Mouse (Mus musculus) layer of hippocampus, adult 8-10 months (tissue): ENCODE results near the gene Fbxw9. TPM values are rescaled to one million over a fixed set of nuclear protein-coding genes. Genes with fewer than 3 reads are reported as not detected.
A peak's percentile ranks its signal among the peaks of the same experiment; 100 is the strongest.

Experiments used
- DNase-seq, 2 experiments: peaks; one replicate each; pipeline ENCODE4 v3.0.0; 2022; ENCODE audit warnings: low spot score in 2 of 2
- microRNA-seq, 2 experiments: library from miRNA; unstranded; fragments of <30 nt; microRNA quantifications; one replicate each; pipeline ENCODE4 v1.2.0; 2022
- total RNA-seq, 4 experiments: library from RNA; stranded (reverse); gene quantifications; 2 replicates each; pipeline ENCODE4 v1.2.4; 2022

Fbxw9 gene
- total RNA-seq, 4 experiments from 2014 or later = 18.1 to 24.4 (median 23.6) TPM

- DNase-seq = peak; percentile 82 to 86
Measured at GRCm38 (mm10) chr8:85083108-85083813, 23.4 kb downstream of the Fbxw9 start, which contains the start of gene Man2b1. Gene Man2b1 (plus strand): TSS chr8:85083270.

DNA sequence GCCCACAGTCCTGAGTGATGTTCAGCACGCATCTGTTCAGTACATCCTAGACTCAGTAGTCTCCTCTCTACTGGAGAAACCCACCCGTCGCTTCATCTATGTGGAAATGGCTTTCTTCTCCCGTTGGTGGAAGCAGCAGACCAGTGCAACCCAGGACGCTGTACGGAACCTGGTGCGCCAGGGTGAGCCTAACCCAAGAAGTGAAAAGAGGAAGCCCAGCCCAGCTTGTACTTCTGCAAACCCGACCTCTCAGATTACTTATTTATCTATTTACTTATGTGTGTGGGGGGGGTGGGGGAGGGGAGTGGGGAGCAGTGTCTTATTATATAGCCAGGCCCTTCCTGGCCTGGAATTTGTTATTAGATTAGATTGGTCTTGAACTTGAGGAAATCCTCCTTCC lies 24.8 kb downstream of the Fbxw9 start:
- DNase-seq = no peak

- no peak for DNase-seq
Measured at GRCm38 (mm10) chr8:85086238-85086637, 26.4 kb downstream of the Fbxw9 start.

DNA sequence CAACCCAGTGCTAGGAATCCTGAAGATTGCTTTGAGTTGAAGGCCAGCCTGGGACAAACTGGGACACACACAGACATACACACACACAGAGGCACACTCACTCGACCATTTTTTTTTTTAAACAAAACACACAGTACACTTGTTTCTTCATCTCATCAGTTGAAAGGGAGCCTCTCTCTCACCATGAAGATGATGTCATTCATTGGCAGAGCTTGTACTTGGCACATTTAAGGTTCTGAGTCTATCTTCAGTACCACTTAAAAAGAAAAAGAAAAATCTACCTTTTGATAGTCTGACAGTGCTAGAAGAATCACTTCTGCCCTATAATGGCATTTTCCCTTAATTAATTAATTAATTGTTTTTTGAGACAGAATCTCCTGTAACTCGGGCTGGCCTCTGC lies 28.9 kb downstream of the Fbxw9 start:
- no peak for DNase-seq

DNA sequence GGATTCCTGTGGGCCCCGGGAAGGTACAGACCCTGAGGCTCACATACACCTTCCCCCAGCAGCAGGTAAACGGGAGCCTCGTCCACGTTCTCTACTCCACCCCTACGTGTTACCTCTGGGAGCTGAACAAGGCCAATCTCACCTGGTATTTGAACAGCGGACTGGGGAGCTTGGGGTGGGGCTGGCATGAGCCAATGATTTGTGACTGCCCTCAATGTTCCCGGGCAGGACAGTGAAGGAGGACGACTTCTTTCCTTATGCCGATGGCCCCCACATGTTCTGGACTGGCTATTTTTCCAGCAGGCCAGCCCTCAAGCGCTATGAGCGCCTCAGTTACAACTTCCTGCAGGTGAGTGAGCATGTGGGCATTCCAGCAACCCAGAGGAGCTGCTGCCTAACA lies 31.0 kb downstream of the Fbxw9 start:
- no peak for DNase-seq

DNA sequence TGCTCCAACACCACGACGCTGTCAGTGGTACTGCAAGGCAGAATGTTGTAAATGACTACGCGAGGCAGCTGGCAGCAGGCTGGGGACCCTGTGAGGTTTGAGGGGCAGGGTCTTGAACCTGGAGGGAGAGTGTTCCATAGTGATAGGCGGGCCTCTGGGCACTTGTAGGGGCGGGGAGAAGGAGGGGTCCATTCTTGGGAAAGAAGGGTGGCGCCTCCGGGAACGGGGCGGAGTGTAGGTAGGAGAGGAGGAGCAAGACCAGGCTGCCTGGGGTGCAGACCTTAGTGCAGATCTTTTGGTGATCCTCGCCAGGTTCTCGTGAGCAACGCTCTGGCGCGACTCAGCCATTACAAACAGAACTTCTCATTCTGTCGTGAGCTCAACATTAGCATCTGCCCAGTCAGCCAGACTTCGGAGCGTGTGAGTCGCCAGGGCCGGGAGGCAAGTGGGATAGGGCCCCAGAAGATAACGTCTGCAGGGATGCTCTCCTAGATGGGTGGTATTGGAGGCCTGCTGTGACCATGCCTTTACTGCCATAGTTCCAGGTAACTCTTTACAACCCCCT lies 31.8 kb downstream of the Fbxw9 start:
- DNase-seq = no peak

GRCm38 (mm10) chr8:85095051-85095450 lies 35.2 kb downstream of the Fbxw9 start:
- DNase-seq = no peak

GRCm38 (mm10) chr8:85095566-85095965 lies 35.7 kb downstream of the Fbxw9 start:
- no peak for DNase-seq

GRCm38 (mm10) chr8:85096196-85096595 lies 36.3 kb downstream of the Fbxw9 start:
- no peak for DNase-seq

DNA sequence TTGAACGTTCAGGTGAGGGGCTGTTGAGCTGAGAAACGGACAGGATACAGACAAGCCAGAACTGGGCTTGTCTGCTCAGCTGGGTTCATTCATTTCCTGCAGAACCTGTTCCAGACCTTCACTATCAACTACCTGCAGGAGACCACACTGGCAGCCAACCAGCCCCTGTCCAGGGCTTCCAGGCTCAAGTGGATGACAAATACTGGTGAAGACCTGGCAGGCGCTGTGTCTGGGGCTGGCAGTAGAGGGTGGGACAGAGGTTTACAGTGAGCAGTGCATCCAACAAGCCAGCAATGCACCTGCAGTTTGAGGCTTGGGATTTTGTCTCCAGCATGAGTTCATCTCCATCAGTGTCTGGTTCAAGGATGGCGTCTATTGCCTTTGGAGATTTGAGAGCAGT lies 37.0 kb downstream of the Fbxw9 start:
- no peak for DNase-seq

DNA sequence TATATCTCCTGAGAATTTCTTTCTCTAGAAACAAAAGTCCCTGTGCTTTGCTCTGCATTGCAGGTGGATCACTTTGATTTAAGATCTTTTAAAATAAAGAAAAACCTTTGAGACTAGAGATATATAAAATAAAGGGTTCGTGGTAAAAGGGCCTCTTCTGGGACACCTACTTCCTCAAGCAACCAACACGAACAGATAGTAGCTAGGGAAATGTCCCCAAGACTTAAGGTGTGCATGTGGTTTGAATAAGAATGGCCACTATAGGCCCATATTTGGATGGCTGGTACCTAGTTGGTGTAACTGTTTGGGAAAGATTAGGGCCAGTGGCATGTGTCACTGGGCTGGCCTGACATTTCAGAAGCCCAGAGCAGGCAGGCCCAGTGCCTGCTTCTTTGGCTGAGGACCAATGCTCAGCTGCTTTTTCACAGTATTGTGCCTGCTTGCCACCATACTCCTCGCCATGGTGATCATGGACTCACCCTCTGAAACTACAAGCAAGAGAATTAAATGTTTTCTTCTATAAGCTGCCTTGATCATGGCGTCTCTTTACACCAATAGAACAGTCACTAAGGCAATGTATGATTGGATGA lies 40.3 kb downstream of the Fbxw9 start:
- DNase-seq = no peak

DNA sequence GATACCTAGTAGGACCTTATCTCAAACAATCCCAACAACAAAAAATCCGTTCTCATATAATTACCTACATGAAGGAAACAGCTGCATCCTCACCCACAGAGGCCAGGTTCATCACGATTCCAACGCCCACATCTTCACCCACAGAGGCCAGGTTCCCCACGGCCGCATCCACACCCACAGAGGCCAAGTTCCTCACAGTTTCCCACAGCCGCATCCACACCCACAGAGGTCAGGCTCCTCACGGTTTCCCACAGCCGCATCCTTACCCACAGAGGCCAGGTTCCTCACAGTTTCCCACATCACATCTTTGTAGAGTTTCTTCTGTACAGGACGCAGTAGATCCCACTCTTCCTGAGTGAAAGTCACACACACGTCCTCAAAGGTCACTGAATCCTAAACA lies 53.4 kb downstream of the Fbxw9 start:
- no peak for DNase-seq

DNA sequence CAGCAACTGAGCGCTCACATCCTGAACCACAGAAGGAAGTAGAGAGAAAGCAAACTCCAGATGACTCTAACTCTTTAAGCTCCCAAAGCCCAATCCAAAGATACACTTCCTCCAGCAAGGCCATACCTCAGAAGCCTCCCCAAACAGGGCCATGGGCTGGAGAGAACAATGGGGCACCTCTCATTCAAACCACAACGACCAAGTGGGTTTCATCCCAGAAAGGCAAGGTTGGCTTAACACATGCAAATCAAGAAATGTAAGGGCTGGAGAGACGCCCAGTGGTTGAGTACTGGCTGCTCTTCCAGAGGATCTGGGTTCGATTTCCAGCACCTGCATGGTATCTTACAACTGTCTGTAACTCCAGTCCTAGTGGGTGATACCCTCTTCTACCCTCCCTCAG lies 55.6 kb downstream of the Fbxw9 start:
- no peak for DNase-seq

Small RNAs within 50 kb of the gene (microRNA-seq; reads per million reads assigned to microRNA genes)
- gene Gm23388 (0 to 0.76 reads per million in 2 experiments), gene Mir7070 (4.5 reads per million in 2 experiments)

Other genes starting within 250 kb of the Fbxw9 start
- gene Dand5, start 237.2 kb upstream of the Fbxw9 start, total RNA-seq = 10 to 100 TPM in 1 of 4 experiments, 1 to 10 TPM in 3; 8.4 to 10.5 (median 8.9) TPM
- 10 to 100 TPM; 21.6 to 27.7 (median 23.3) TPM for gene Gadd45gip1, start 228.5 kb upstream of the Fbxw9 start, total RNA-seq
- 10 to 100 TPM; 66.4 to 76.2 (median 70.5) TPM for gene Rad23a, start 219.4 kb upstream of the Fbxw9 start, total RNA-seq
- 100 to 1,000 TPM; 399 to 630 (median 506) TPM for gene Calr, start 213.1 kb upstream of the Fbxw9 start, total RNA-seq
- 10 to 100 TPM; 47.2 to 54.8 (median 52.9) TPM for gene Farsa, start 203.1 kb upstream of the Fbxw9 start, total RNA-seq
- 10 to 100 TPM; 13.0 to 18.4 (median 14.5) TPM for gene Syce2, start 187.9 kb upstream of the Fbxw9 start, total RNA-seq
- 10 to 100 TPM; 38.7 to 46.2 (median 40.4) TPM for gene Gcdh, start 166.1 kb upstream of the Fbxw9 start, total RNA-seq
- gene Klf1, start 158.1 kb upstream of the Fbxw9 start, total RNA-seq = under 1 TPM in 2 of 4 experiments, not detected in 2; 0.21 to 0.31 TPM
- gene Dnase2a, start 151.5 kb upstream of the Fbxw9 start, total RNA-seq = 10 to 100 TPM in 2 of 4 experiments, 1 to 10 TPM in 2; 4.4 to 18.9 (median 9.2) TPM
- 10 to 100 TPM; 77.3 to 83.2 (median 80.8) TPM for gene Mast1, start 122.7 kb upstream of the Fbxw9 start, total RNA-seq
- gene Rtbdn, start 113.1 kb upstream of the Fbxw9 start, total RNA-seq = 1 to 10 TPM; 1.5 to 2.5 (median 1.7) TPM
- gene Gm49661, start 90.6 kb upstream of the Fbxw9 start, total RNA-seq = not detected
- gene Prdx2, start 90.5 kb upstream of the Fbxw9 start, total RNA-seq = 100 to 1,000 TPM; 328 to 367 (median 342) TPM
- gene Rnaseh2a, start 90.3 kb upstream of the Fbxw9 start, total RNA-seq = 10 to 100 TPM; 36.2 to 46.2 (median 41.2) TPM
- gene Junb, start 81.3 kb upstream of the Fbxw9 start, total RNA-seq = 10 to 100 TPM; 61.1 to 79.5 (median 75.6) TPM
- gene Hook2, start 69.5 kb upstream of the Fbxw9 start, total RNA-seq = 10 to 100 TPM; 10.9 to 11.6 (median 11.3) TPM
- gene Best2, start 45.5 kb upstream of the Fbxw9 start, total RNA-seq = not detected
- 100 to 1,000 TPM; 118 to 124 (median 122) TPM for gene Asna1, start 34.8 kb upstream of the Fbxw9 start, total RNA-seq
- 100 to 1,000 TPM; 105 to 121 (median 116) TPM for gene Trir, start 33.2 kb upstream of the Fbxw9 start, total RNA-seq
- gene Tnpo2, start 23.1 kb upstream of the Fbxw9 start, total RNA-seq = 100 to 1,000 TPM; 146 to 188 (median 162) TPM
- gene Gm5741, start 7.9 kb downstream of the Fbxw9 start, total RNA-seq = not detected
- gene Dhps, start 11.7 kb downstream of the Fbxw9 start, total RNA-seq = 10 to 100 TPM; 57.7 to 62.2 (median 59.1) TPM
- gene Wdr83os, start 20.7 kb downstream of the Fbxw9 start, total RNA-seq = 10 to 100 TPM; 58.3 to 64.3 (median 61.7) TPM
- gene Wdr83, start 21.3 kb downstream of the Fbxw9 start, total RNA-seq = 10 to 100 TPM; 20.1 to 32.5 (median 26.4) TPM
- 10 to 100 TPM; 33.4 to 98.9 (median 68.8) TPM for gene Man2b1, start 23.2 kb downstream of the Fbxw9 start, total RNA-seq
- 1 to 10 TPM; 6.1 to 8.9 (median 8.5) TPM for gene Zfp791, start 63.0 kb downstream of the Fbxw9 start, total RNA-seq
- not detected for gene Cks1brt, start 91.9 kb downstream of the Fbxw9 start, total RNA-seq
- gene Olfr371, start 165.9 kb downstream of the Fbxw9 start, total RNA-seq = not detected
- 10 to 100 TPM; 27.0 to 30.3 (median 29.1) TPM for gene Orc6, start 239.6 kb downstream of the Fbxw9 start, total RNA-seq
- 100 to 1,000 TPM; 121 to 138 (median 129) TPM for gene Vps35, start 239.7 kb downstream of the Fbxw9 start, total RNA-seq